Mouse (Mus musculus) lung, postnatal 0 days (tissue): Measurements from ENCODE around the gene Olfr523.

Experiments used
- CTCF ChIP-seq: IDR thresholded peaks from 2 replicates; pipeline ENCODE4 v1.5.1; 2016; ENCODE audit warnings: antibody characterized with exemption, mild to moderate bottlenecking
- EP300 ChIP-seq: IDR thresholded peaks from 2 replicates; pipeline ENCODE4 v1.6.1; 2016; ENCODE audit warnings: antibody characterized with exemption, mild to moderate bottlenecking, control low read depth

GRCm38 (mm10) chr7:140187721-140188390 is 14.8 kb downstream of the Olfr523 start:
- TF ChIP-seq EP300 (no peak), CTCF (no peak)
